Mouse (Mus musculus) megakaryocyte, embryonic 14.5 days (primary cell): ENCODE results near the gene Cand1.

ENCODE experiments used
- FLI1 ChIP-seq: IDR thresholded peaks from 2 replicates; pipeline ENCODE4 v1.6.1; 2012; ENCODE audit warnings: low read length, inconsistent platforms, mixed read lengths
- GATA1 ChIP-seq: IDR thresholded peaks from 3 replicates; pipeline ENCODE4 v1.6.1; 2012; ENCODE audit warnings: mixed read lengths, low read length, inconsistent platforms, borderline replicate concordance

- TF ChIP-seq GATA1 (no peak), FLI1 (no peak)
Measured at GRCm38 (mm10) chr10:119278871-119279270, 39.0 kb upstream of the Cand1 start.
